Mouse (Mus musculus) neural tube, embryonic 11.5 days (tissue): ENCODE measurements around the gene Atp11a. TPM values are rescaled to one million over a fixed set of nuclear protein-coding genes. Genes with fewer than 3 reads are reported as not detected.
A peak's percentile ranks its signal among the peaks of the same experiment; 100 is the strongest.

Experiments
- ATAC-seq: fragments of 200-750 bp; cut with Nextera tagmentation; 2 replicates; pipeline ENCODE4 v1.8.0; 2017; ENCODE audit warnings: moderate number of reproducible peaks, mild to moderate bottlenecking, moderate TSS enrichment, moderate library complexity; ENCODE audit not compliant: insufficient read depth, low FRiP score, low TSS enrichment
- DNase-seq: peaks from one replicate; pipeline ENCODE4 v3.0.0-alpha.2; 2015; ENCODE audit warnings: low spot score
- H3K27ac ChIP-seq: fragments of 300-500 bp; sonication (generic); 2 replicates; pipeline ENCODE4 v1.5.1; 2014; ENCODE audit warnings: low read depth, mild to moderate bottlenecking, low read length
- H3K27me3 ChIP-seq: fragments of 300-500 bp; sonication (generic); 2 replicates; pipeline ENCODE4 v1.6.1; 2014; ENCODE audit warnings: mild to moderate bottlenecking, low read length, mixed read lengths; ENCODE audit not compliant: control insufficient read depth, insufficient read depth
- H3K36me3 ChIP-seq: fragments of 300-500 bp; sonication (generic); 2 replicates; pipeline ENCODE4 v1.6.1; 2014; ENCODE audit warnings: mild to moderate bottlenecking, low read length, moderate library complexity, mixed read lengths; ENCODE audit not compliant: control insufficient read depth, insufficient read depth
- H3K4me1 ChIP-seq: fragments of 300-500 bp; sonication (generic); 2 replicates; pipeline ENCODE4 v1.6.1; 2014; ENCODE audit warnings: low read length, mixed read lengths; ENCODE audit not compliant: control insufficient read depth, insufficient read depth
- H3K4me2 ChIP-seq: fragments of 300-500 bp; sonication (generic); 2 replicates; pipeline ENCODE4 v1.6.1; 2014; ENCODE audit warnings: low read depth, mild to moderate bottlenecking, moderate library complexity
- H3K4me3 ChIP-seq: fragments of 300-500 bp; sonication (generic); 2 replicates; pipeline ENCODE4 v1.5.1; 2014; ENCODE audit warnings: low read depth, low read length
- H3K9ac ChIP-seq: fragments of 300-500 bp; sonication (generic); 2 replicates; pipeline ENCODE4 v1.6.1; 2014; ENCODE audit warnings: mild to moderate bottlenecking, low read length
- H3K9me3 ChIP-seq: fragments of 300-500 bp; sonication (generic); 2 replicates; pipeline ENCODE4 v1.6.1; 2016; ENCODE audit warnings: low read length; ENCODE audit not compliant: control insufficient read depth
- WGBS: fragments of 180-500 bp; shearing (Covaris S2); extraction: QIAGEN DNeasy Blood & Tissue Kit; methylation state at CpG from one replicate; pipeline ENCODE4 v1.1.7; 2014; 5-methylcytosine and 5-hydroxymethylcytosine counted together
- polyA plus RNA-seq: library from polyadenylated mRNA; unstranded; fragments of >200 nt; fragmentation: Nextera tagmentation; extraction: Ambion mirVana; gene quantifications from 2 replicates; pipeline ENCODE4 v1.2.1, GENCODE M21; 2014

Gene Atp11a
- polyA plus RNA-seq, 1 experiment from 2014 or later, result 13.0 TPM

DNA sequence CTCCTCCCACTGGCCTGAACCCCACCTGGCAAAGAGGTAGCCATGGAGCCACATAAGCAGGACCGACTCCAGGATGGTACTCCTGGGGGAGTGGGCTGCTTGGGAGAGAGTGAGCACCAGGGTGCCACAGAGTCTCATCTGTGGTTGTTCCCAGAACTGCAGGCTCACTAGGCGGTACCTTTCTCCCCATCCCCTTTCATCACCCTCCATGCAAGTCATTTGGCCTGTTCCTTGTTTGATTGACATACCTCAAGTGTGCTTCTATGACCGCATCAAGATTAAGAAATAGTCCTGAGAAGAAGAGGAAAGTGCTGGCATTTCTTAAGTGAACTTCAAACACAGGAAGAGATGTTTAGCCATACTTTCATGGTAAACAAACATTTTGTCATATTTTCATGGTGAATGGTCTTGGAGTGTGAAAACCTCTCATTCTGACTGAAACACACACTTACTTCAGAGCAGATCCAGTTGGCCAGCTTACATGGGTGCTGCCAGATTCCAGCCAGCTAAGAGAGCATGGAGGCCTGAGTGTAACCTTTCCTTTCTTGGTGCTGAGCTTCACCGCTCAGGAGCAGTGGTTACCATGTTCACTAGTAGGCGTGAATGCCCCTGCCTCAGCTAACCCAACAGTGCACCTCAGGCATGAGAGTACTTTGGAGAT is 38.3 kb downstream of the Atp11a start:
- H3K36me3 ChIP-seq, result no peaks in the 10 kb centered on the region
- H3K4me2 ChIP-seq, result no peak overlapping the region
- no peak overlapping the region for H3K9ac ChIP-seq
- no peaks in the 10 kb centered on the region for H3K27me3 ChIP-seq
- 91% methylated on average over 5 of the region's 5 CpGs for WGBS
- ATAC-seq (no peak), DNase-seq (no peak)
- no peak overlapping the region for H3K27ac ChIP-seq
- no peaks in the 10 kb centered on the region for H3K9me3 ChIP-seq
- peaks cover 3% of the 10 kb centered on the region for H3K4me1 ChIP-seq
- H3K4me3 ChIP-seq, result no peak overlapping the region

- 73% methylated on average over 6 of the region's 6 CpGs for WGBS
- no peak overlapping the region for H3K27ac ChIP-seq
- no peak overlapping the region for H3K4me3 ChIP-seq
- no peak overlapping the region for H3K9ac ChIP-seq
- H3K4me2 ChIP-seq, result no peak overlapping the region
- no peaks in the 10 kb centered on the region for H3K36me3 ChIP-seq
- ATAC-seq (no peak), DNase-seq (no peak)
- no peaks in the 10 kb centered on the region for H3K9me3 ChIP-seq
- H3K27me3 ChIP-seq, result no peaks in the 10 kb centered on the region
- peaks cover 6% of the 10 kb centered on the region for H3K4me1 ChIP-seq
Observed at GRCm38 (mm10) chr8:12799099-12799498, 42.3 kb downstream of the Atp11a start.

GRCm38 (mm10) chr8:12799832-12800231 is 43.0 kb downstream of the Atp11a start:
- WGBS, result 60% methylated on average over 6 of the region's 6 CpGs
- Histone ChIP-seq H3K4me3 (no peak overlapping the region), H3K9ac (no peak overlapping the region), H3K27ac (no peak overlapping the region), H3K9me3 (no peaks in the 10 kb centered on the region), H3K27me3 (no peaks in the 10 kb centered on the region), H3K4me1 (peaks cover 6% of the 10 kb centered on the region), H3K4me2 (no peak overlapping the region), H3K36me3 (no peaks in the 10 kb centered on the region)
- DNase-seq, result no peak
- ATAC-seq, result no peak

DNA sequence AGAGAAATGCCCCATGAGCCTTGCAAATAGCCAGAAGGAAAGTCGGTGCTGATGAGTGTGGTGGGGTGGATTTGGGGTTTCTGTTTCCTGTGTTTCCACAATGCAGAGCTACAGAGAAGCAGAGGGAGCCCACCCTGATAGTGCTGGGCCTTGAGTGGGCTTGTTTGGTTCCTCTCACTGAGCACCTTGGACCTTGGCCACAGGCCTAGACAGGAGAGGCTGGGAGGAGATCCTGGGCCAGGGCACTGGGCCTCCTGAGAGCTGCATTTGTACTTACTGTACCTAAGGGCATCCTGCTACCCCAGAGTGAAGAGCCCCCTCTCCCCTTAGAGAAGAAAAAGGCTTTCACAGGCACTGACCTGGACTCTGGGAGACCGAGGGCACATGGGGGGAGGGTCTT is 43.4 kb downstream of the Atp11a start:
- no peaks in the 10 kb centered on the region for H3K27me3 ChIP-seq
- DNase-seq, result no peak
- no peak for ATAC-seq
- H3K4me1 ChIP-seq, result peaks cover 6% of the 10 kb centered on the region
- H3K27ac ChIP-seq, result no peak overlapping the region
- H3K9ac ChIP-seq, result no peak overlapping the region
- H3K4me2 ChIP-seq, result no peak overlapping the region
- 79% methylated on average over 2 of the region's 2 CpGs for WGBS
- H3K9me3 ChIP-seq, result no peaks in the 10 kb centered on the region
- H3K4me3 ChIP-seq, result no peak overlapping the region
- H3K36me3 ChIP-seq, result no peaks in the 10 kb centered on the region

GRCm38 (mm10) chr8:12801586-12801985 is 44.8 kb downstream of the Atp11a start:
- Histone ChIP-seq H3K4me1 (peaks cover 6% of the 10 kb centered on the region), H3K36me3 (no peaks in the 10 kb centered on the region), H3K4me2 (no peak overlapping the region), H3K9ac (0 out of 2 replicates have a peak overlapping the region, but pooled peaks have one; percentile 5), H3K9me3 (no peaks in the 10 kb centered on the region), H3K27ac (no peak overlapping the region), H3K27me3 (no peaks in the 10 kb centered on the region), H3K4me3 (no peak overlapping the region)
- WGBS, result 68% methylated on average over 10 of the region's 10 CpGs
- ATAC-seq, result no peak
- DNase-seq, result no peak

GRCm38 (mm10) chr8:12803121-12803520 is 46.3 kb downstream of the Atp11a start:
- no peak overlapping the region for H3K27ac ChIP-seq
- H3K4me3 ChIP-seq, result no peak overlapping the region
- WGBS, result 84% methylated on average over 10 of the region's 10 CpGs
- no peak for DNase-seq
- no peak overlapping the region for H3K9ac ChIP-seq
- H3K36me3 ChIP-seq, result no peaks in the 10 kb centered on the region
- peaks cover 6% of the 10 kb centered on the region for H3K4me1 ChIP-seq
- no peak for ATAC-seq
- H3K4me2 ChIP-seq, result no peak overlapping the region
- H3K9me3 ChIP-seq, result no peaks in the 10 kb centered on the region
- no peaks in the 10 kb centered on the region for H3K27me3 ChIP-seq

DNA sequence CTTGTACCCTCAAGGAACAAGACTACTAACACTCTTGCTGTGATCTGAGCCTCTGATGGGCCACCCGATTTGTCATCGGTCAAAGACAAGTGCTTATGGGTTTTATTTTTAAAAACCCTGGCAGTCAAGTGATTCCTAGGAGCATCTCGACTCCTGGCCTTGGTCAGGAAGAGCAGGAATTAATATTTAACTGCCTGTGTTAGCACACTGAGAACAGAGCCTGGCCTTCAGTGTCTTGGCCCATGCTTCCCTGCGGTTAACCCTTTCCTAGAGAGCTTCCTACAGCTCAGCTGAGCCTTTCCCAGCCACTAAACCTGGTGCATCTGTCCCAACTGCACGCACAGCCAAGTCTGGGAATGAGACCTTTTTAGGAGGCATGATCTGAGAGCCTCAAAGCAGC is 48.1 kb downstream of the Atp11a start:
- Histone ChIP-seq H3K4me1 (peaks cover 3% of the 10 kb centered on the region; the same call in 1 of the 2 replicates), H3K27ac (no peak overlapping the region)
- no peak for ATAC-seq

DNA sequence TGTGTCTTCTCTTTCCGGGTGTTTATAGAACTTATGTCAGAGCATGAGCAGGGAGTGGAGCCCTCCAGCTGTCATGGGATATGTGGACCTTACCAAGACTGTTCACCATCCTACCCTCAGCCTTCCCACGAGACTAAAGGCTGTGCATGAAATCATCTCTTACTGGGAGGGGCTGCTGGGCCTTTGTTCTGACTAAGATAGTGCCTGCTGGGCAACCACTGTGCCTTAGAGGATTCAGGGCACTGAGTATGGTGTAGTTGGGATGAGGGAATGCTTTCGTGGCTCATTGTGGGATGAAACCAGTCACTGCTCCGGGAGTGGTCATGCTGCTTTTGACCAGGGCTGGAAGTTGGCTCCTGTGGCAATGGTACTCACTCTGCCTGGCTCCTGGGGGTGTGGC is 48.8 kb downstream of the Atp11a start:
- Histone ChIP-seq H3K4me1 (peaks cover 3% of the 10 kb centered on the region; the same call in 1 of the 2 replicates), H3K9ac (no peak overlapping the region), H3K4me3 (no peak overlapping the region), H3K27me3 (no peaks in the 10 kb centered on the region), H3K36me3 (no peaks in the 10 kb centered on the region), H3K9me3 (no peaks in the 10 kb centered on the region), H3K27ac (no peak overlapping the region), H3K4me2 (no peak overlapping the region)
- 67% methylated on average over 4 of the region's 4 CpGs for WGBS
- ATAC-seq (no peak), DNase-seq (no peak)

More for the DNA sequence above, 48.1 kb downstream of the Atp11a start:
- no peak for DNase-seq
- 79% methylated on average over 5 of the region's 5 CpGs for WGBS
- H3K9ac ChIP-seq, result no peak overlapping the region
- H3K9me3 ChIP-seq, result no peaks in the 10 kb centered on the region
- no peaks in the 10 kb centered on the region for H3K27me3 ChIP-seq
- no peak overlapping the region for H3K4me2 ChIP-seq
- H3K36me3 ChIP-seq, result no peaks in the 10 kb centered on the region
- no peak overlapping the region for H3K4me3 ChIP-seq

DNA sequence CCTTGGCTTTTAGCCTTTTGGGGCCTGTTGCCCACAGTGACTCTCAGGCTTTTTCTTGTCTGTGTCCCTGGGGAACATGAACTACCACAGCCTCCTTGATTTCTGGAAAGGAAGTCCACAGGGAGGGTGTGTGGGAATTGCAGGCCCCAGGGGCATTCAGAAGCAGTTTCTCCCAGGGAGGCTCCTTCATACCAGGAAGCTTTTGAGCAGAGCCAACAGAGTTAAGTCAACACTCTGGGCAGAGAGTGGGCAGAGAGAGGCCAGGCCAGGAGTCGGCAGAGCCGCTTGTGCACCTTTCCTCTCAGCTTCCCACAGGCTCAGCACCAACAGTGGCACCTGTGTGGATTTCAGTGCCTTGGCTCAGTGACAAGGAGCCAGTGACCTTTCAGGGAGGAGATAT is 51.2 kb downstream of the Atp11a start:
- no peak overlapping the region for H3K27ac ChIP-seq
- 100% methylated on average over 2 of the region's 2 CpGs for WGBS
- no peaks in the 10 kb centered on the region; the same call in 1 of the 2 replicates for H3K4me1 ChIP-seq
- ATAC-seq (no peak), DNase-seq (no peak)
- no peak overlapping the region for H3K4me3 ChIP-seq
- H3K9me3 ChIP-seq, result no peaks in the 10 kb centered on the region
- no peaks in the 10 kb centered on the region for H3K36me3 ChIP-seq
- H3K27me3 ChIP-seq, result no peaks in the 10 kb centered on the region
- no peak overlapping the region for H3K9ac ChIP-seq
- H3K4me2 ChIP-seq, result no peak overlapping the region
